Mouse (Mus musculus): ENCODE measurements around the gene C2cd4a. TPM values are rescaled to one million over a fixed set of nuclear protein-coding genes. Genes with fewer than 3 reads are reported as not detected.

Gene C2cd4a
- polyA plus RNA-seq, 1 experiment from 2014 or later = 1.4 TPM

DNA sequence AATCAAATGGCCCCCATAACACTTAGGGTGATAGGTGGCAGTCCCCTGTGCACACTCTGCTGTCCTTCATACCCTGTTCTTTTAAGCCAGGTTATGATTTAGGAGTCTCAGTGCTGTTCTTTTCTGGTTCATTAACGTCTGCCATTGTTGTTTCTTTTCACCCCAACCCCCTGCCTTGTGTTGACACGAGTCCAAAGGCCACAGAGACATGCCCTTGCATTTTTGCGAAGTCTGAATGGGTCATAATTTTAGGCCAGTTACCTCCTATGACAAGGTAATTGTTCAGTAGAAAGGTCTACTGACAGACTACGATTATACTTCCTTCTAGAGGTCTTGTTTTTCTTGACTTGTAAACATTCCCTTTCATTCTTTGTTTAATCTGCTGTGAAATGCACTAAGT lies 31.9 kb upstream of the C2cd4a start:
- Histone ChIP-seq H3K9ac (replicated peaks; ENCODE audit: low read depth, low read length) (no peak overlapping the region), H3K4me3 (ENCODE audit: low read depth, low read length) (no peak overlapping the region), H3K9me3 (ENCODE audit: control insufficient read depth, low read depth, low read length) (no peaks in the 10 kb centered on the region), H3K4me2 (replicated peaks; ENCODE audit: low read depth, low read length) (no peak overlapping the region), H3K27ac (ENCODE audit: low read length) (no peak overlapping the region), H3K36me3 (ENCODE audit: control insufficient read depth, insufficient read depth, low read length) (no peaks in the 10 kb centered on the region; the same call in 1 of the 2 replicates), H3K4me1 (ENCODE audit: control insufficient read depth, insufficient read depth, low read length) (0 out of 2 replicates have a peak, but pooled peaks cover 4% of the 10 kb centered on the region), H3K27me3 (ENCODE audit: control insufficient read depth, insufficient read depth, low read length) (no peaks in the 10 kb centered on the region)
- WGBS = 33% methylated on average over 4 of the region's 4 CpGs
- ATAC-seq (ENCODE audit: insufficient number of reproducible peaks, insufficient read depth, low FRiP score, low read depth) = no peak

DNA sequence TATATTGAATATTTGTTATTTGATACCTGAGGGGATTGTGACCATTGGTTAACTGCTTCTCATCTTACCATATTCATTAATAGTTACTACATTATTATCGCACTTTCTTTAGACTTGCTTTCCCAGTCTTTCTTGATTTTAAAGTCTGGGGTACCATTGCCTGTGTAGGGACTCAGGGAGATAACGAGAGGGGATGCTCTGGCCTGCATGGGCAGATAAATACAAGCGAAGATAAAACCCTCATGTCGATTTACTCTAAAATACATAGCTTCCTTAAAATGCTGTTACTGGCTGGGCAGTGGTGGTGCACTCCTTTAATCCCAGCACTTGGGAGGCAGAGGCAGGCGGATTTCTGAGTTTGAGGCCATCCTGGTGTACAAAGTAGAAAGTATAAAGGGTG lies 31.2 kb upstream of the C2cd4a start:
- no peak for ATAC-seq (ENCODE audit: insufficient number of reproducible peaks, insufficient read depth, low FRiP score, low read depth)
- no peak overlapping the region for H3K4me3 ChIP-seq (ENCODE audit: low read depth, low read length)
- WGBS = 90% methylated on average over 5 of the region's 5 CpGs

DNA sequence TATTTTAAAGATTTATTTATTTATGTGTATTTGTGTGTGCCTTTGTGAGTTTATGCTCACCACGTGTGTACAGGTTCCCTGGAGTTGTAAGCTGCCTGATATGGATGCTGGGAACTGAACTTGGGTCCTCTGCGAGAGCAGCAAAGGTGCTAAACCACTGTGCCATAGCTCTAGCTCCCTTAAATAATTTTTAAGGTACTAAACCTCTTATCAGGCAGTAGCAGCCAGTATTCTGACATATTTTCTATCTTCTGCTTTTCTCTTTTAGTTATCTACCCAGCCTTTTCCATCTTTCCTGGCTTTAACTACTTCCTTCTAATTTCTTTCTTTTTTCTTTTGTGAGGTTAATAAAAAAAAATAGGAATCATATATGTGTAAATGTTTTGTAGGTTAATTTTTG lies 28.1 kb upstream of the C2cd4a start:
- Histone ChIP-seq H3K9ac (replicated peaks; ENCODE audit: low read depth, low read length) (no peak overlapping the region), H3K27me3 (ENCODE audit: control insufficient read depth, insufficient read depth, low read length) (no peaks in the 10 kb centered on the region), H3K9me3 (ENCODE audit: control insufficient read depth, low read depth, low read length) (no peaks in the 10 kb centered on the region), H3K27ac (ENCODE audit: low read length) (no peak overlapping the region), H3K4me1 (ENCODE audit: control insufficient read depth, insufficient read depth, low read length) (0 out of 2 replicates have a peak, but pooled peaks cover 4% of the 10 kb centered on the region), H3K36me3 (ENCODE audit: control insufficient read depth, insufficient read depth, low read length) (no peaks in the 10 kb centered on the region; the same call in 1 of the 2 replicates), H3K4me3 (ENCODE audit: low read depth, low read length) (no peak overlapping the region), H3K4me2 (replicated peaks; ENCODE audit: low read depth, low read length) (no peak overlapping the region)
- 81% methylated on average over 2 of the region's 2 CpGs for WGBS
- ATAC-seq (ENCODE audit: insufficient number of reproducible peaks, insufficient read depth, low FRiP score, low read depth) = no peak

More for the DNA sequence above, 31.2 kb upstream of the C2cd4a start:
- no peaks in the 10 kb centered on the region for H3K27me3 ChIP-seq (ENCODE audit: control insufficient read depth, insufficient read depth, low read length)
- H3K9me3 ChIP-seq (ENCODE audit: control insufficient read depth, low read depth, low read length) = no peaks in the 10 kb centered on the region
- no peaks in the 10 kb centered on the region; the same call in 1 of the 2 replicates for H3K36me3 ChIP-seq (ENCODE audit: control insufficient read depth, insufficient read depth, low read length)
- 0 out of 2 replicates have a peak, but pooled peaks cover 4% of the 10 kb centered on the region for H3K4me1 ChIP-seq (ENCODE audit: control insufficient read depth, insufficient read depth, low read length)
- no peak overlapping the region for H3K9ac ChIP-seq (replicated peaks; ENCODE audit: low read depth, low read length)
- no peak overlapping the region for H3K4me2 ChIP-seq (replicated peaks; ENCODE audit: low read depth, low read length)
- H3K27ac ChIP-seq (ENCODE audit: low read length) = no peak overlapping the region

DNA sequence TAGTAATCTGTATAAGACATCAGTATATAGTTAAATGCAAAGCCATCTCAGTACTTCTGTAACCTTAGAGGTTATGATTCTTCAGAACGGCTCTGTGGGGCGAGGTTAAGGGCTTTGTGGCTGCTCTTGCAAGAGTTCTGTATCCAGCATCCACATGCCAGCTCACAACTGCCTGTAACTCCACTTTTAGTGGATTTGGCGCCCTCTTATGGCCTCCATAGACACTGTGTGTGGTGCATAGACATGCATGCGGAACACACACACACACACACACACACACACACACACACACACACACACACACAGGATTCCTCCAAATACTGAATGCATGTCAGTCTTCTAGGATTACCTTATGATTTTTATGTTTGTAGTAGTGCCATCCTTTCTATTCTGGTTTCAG lies 19.0 kb upstream of the C2cd4a start:
- no peak overlapping the region for H3K4me3 ChIP-seq (ENCODE audit: low read depth, low read length)
- H3K4me1 ChIP-seq (ENCODE audit: control insufficient read depth, insufficient read depth, low read length) = no peaks in the 10 kb centered on the region
- WGBS = 78% methylated on average over 4 of the region's 4 CpGs
- no peak overlapping the region for H3K4me2 ChIP-seq (replicated peaks; ENCODE audit: low read depth, low read length)
- H3K27me3 ChIP-seq (ENCODE audit: control insufficient read depth, insufficient read depth, low read length) = no peaks in the 10 kb centered on the region
- no peaks in the 10 kb centered on the region for H3K9me3 ChIP-seq (ENCODE audit: control insufficient read depth, low read depth, low read length)
- ATAC-seq (ENCODE audit: insufficient number of reproducible peaks, insufficient read depth, low FRiP score, low read depth) = no peak
- no peak overlapping the region for H3K27ac ChIP-seq (ENCODE audit: low read length)
- H3K36me3 ChIP-seq (ENCODE audit: control insufficient read depth, insufficient read depth, low read length) = no peaks in the 10 kb centered on the region; the same call in 1 of the 2 replicates
- H3K9ac ChIP-seq (replicated peaks; ENCODE audit: low read depth, low read length) = no peak overlapping the region

DNA sequence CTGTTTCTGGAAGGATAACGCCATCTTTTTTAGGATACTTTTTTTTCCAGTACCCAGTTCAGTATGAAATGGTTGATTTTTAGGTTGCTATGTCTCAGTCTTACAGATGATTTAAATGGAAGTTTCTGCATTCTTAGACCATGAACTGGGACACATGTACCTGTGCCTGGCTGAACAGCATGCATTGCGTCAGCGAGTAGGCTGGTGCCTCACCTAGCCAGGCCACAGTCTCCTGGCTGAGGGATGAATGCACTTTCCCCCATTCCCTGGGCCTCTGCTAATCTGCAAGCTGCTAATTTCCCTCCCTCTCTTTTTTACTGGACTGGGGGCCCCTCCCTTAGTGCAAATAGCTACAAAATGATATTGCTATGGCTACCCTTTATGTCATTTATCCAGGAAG lies 17.7 kb upstream of the C2cd4a start:
- H3K9ac ChIP-seq (replicated peaks; ENCODE audit: low read depth, low read length) = no peak overlapping the region
- no peak overlapping the region for H3K27ac ChIP-seq (ENCODE audit: low read length)
- H3K36me3 ChIP-seq (ENCODE audit: control insufficient read depth, insufficient read depth, low read length) = no peaks in the 10 kb centered on the region; the same call in 1 of the 2 replicates
- ATAC-seq (ENCODE audit: insufficient number of reproducible peaks, insufficient read depth, low FRiP score, low read depth) = peak; percentile 82
- no peak overlapping the region for H3K4me3 ChIP-seq (ENCODE audit: low read depth, low read length)
- no peak overlapping the region for H3K4me2 ChIP-seq (replicated peaks; ENCODE audit: low read depth, low read length)
- H3K4me1 ChIP-seq (ENCODE audit: control insufficient read depth, insufficient read depth, low read length) = 0 out of 2 replicates have a peak, but pooled peaks cover 5% of the 10 kb centered on the region
- no peaks in the 10 kb centered on the region for H3K27me3 ChIP-seq (ENCODE audit: control insufficient read depth, insufficient read depth, low read length)
- WGBS = 69% methylated on average over 3 of the region's 3 CpGs
- no peaks in the 10 kb centered on the region for H3K9me3 ChIP-seq (ENCODE audit: control insufficient read depth, low read depth, low read length)

DNA sequence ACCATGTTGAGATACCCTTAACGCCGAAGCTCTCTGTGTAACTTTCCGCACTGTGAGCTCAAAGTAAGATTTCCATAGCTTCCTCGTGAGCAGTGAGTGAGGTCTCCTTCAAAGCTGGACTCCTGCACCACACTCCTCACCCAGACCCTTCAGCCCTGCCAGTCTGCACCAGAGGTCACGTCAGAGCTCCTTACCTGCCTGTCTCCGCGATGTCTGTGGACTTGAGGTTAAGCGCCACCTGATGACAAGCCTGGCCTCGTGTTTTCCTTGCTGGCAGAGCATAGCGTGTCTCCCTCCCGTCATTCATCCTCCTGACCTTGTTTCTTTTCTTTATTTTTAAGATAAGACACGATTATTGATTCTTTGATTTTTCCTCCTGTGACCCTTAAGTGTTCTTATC lies 17.3 kb upstream of the C2cd4a start:
- Histone ChIP-seq H3K9ac (replicated peaks; ENCODE audit: low read depth, low read length) (no peak overlapping the region), H3K4me3 (ENCODE audit: low read depth, low read length) (no peak overlapping the region), H3K9me3 (ENCODE audit: control insufficient read depth, low read depth, low read length) (no peaks in the 10 kb centered on the region), H3K27ac (ENCODE audit: low read length) (0 out of 2 replicates have a peak overlapping the region, but pooled peaks have one; percentile 34), H3K4me1 (ENCODE audit: control insufficient read depth, insufficient read depth, low read length) (0 out of 2 replicates have a peak, but pooled peaks cover 9% of the 10 kb centered on the region), H3K4me2 (replicated peaks; ENCODE audit: low read depth, low read length) (no peak overlapping the region), H3K27me3 (ENCODE audit: control insufficient read depth, insufficient read depth, low read length) (no peaks in the 10 kb centered on the region), H3K36me3 (ENCODE audit: control insufficient read depth, insufficient read depth, low read length) (no peaks in the 10 kb centered on the region)
- WGBS = 75% methylated on average over 12 of the region's 12 CpGs
- peak; percentile 37; the same call in 1 of the 2 replicates for ATAC-seq (ENCODE audit: insufficient number of reproducible peaks, insufficient read depth, low FRiP score, low read depth)

DNA sequence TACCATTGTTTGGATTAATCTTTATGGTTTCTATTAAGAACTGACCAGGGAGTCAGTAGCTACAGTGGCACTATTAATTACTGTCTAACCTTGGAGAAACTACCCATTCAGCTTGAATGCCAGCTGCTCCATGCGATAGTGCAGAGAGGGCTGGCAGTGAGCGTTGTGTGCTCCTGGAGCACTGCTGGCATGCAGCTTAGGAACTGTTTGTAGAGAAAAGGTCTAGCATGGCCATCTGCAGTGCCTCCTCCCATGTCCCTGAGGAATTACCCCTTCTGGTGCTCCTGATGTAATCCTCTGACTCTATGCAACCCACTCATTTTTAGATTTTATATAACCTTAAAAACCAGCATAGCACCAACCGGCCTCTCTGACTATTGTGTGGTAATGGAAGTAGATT lies 15.5 kb upstream of the C2cd4a start:
- Histone ChIP-seq H3K9me3 (ENCODE audit: control insufficient read depth, low read depth, low read length) (no peaks in the 10 kb centered on the region), H3K4me3 (ENCODE audit: low read depth, low read length) (no peak overlapping the region)

DNA sequence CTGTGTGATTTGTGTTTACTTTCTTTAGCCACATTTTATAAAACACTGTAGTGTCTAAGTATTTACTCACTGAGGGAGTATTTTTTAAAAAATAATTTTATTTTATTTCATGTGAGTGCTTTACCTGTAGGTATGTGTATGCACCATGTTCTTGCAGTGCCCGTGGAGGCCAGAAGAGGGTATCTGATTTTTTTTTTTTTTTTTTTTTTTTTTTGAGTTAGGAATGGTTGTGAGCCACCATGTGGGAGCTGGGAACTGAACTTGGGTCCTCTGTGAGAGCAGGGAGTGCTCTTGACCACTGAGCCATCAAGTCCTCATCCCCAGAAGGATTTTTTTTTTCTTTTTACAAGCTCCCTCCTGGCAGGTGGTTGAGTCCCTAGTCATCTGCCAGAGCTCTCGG lies 14.0 kb upstream of the C2cd4a start:
- no peaks in the 10 kb centered on the region for H3K27me3 ChIP-seq (ENCODE audit: control insufficient read depth, insufficient read depth, low read length)
- no peak overlapping the region; the same call in 1 of the 2 replicates for H3K27ac ChIP-seq (ENCODE audit: low read length)
- no peaks in the 10 kb centered on the region for H3K9me3 ChIP-seq (ENCODE audit: control insufficient read depth, low read depth, low read length)
- no peaks in the 10 kb centered on the region for H3K36me3 ChIP-seq (ENCODE audit: control insufficient read depth, insufficient read depth, low read length)
- WGBS = 96% methylated on average over 2 of the region's 2 CpGs
- H3K4me2 ChIP-seq (replicated peaks; ENCODE audit: low read depth, low read length) = no peak overlapping the region
- H3K9ac ChIP-seq (replicated peaks; ENCODE audit: low read depth, low read length) = no peak overlapping the region
- H3K4me1 ChIP-seq (ENCODE audit: control insufficient read depth, insufficient read depth, low read length) = peaks cover 9% of the 10 kb centered on the region; the same call in 1 of the 2 replicates
- ATAC-seq (ENCODE audit: insufficient number of reproducible peaks, insufficient read depth, low FRiP score, low read depth) = no peak
- no peak overlapping the region for H3K4me3 ChIP-seq (ENCODE audit: low read depth, low read length)

More for the DNA sequence above, 15.5 kb upstream of the C2cd4a start:
- 0 out of 2 replicates have a peak, but pooled peaks cover 9% of the 10 kb centered on the region for H3K4me1 ChIP-seq (ENCODE audit: control insufficient read depth, insufficient read depth, low read length)
- 91% methylated on average over 3 of the region's 3 CpGs for WGBS
- H3K4me2 ChIP-seq (replicated peaks; ENCODE audit: low read depth, low read length) = no peak overlapping the region
- H3K27ac ChIP-seq (ENCODE audit: low read length) = no peak overlapping the region
- no peaks in the 10 kb centered on the region for H3K27me3 ChIP-seq (ENCODE audit: control insufficient read depth, insufficient read depth, low read length)
- no peaks in the 10 kb centered on the region for H3K36me3 ChIP-seq (ENCODE audit: control insufficient read depth, insufficient read depth, low read length)
- no peak overlapping the region for H3K9ac ChIP-seq (replicated peaks; ENCODE audit: low read depth, low read length)
- no peak for ATAC-seq (ENCODE audit: insufficient number of reproducible peaks, insufficient read depth, low FRiP score, low read depth)

DNA sequence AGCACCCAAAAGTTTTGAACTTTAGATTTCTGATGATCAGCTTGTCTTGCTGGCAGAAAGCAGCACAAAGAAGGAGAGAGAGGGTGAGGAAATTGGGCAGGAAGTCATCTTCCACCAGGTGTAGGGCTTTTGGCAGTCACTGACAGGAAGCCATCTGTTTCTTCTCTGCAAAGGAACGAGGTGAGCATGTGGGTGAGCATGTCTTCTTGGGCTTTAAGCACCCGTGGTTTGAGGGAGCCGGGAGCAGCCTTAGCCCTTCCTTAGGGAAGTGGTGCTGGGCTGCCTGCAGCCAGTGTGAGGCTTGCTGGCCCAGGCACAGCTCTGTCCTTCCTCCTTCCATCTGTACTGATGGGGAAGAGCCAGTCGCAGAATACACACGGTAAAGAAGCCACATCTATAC lies 13.5 kb upstream of the C2cd4a start:
- H3K4me2 ChIP-seq (replicated peaks; ENCODE audit: low read depth, low read length) = no peak overlapping the region
- no peak overlapping the region for H3K9ac ChIP-seq (replicated peaks; ENCODE audit: low read depth, low read length)
- no peaks in the 10 kb centered on the region for H3K9me3 ChIP-seq (ENCODE audit: control insufficient read depth, low read depth, low read length)
- WGBS = 47% methylated on average over 5 of the region's 5 CpGs
- H3K27ac ChIP-seq (ENCODE audit: low read length) = no peak overlapping the region; the same call in 1 of the 2 replicates
- H3K4me1 ChIP-seq (ENCODE audit: control insufficient read depth, insufficient read depth, low read length) = peaks cover 13% of the 10 kb centered on the region
- no peaks in the 10 kb centered on the region for H3K36me3 ChIP-seq (ENCODE audit: control insufficient read depth, insufficient read depth, low read length)
- no peak overlapping the region for H3K4me3 ChIP-seq (ENCODE audit: low read depth, low read length)
- ATAC-seq (ENCODE audit: insufficient number of reproducible peaks, insufficient read depth, low FRiP score, low read depth) = no peak
- no peaks in the 10 kb centered on the region for H3K27me3 ChIP-seq (ENCODE audit: control insufficient read depth, insufficient read depth, low read length)
